Mouse (Mus musculus): ENCODE data around the gene Gm49320. TPM values are rescaled to one million over a fixed set of nuclear protein-coding genes. Genes with fewer than 3 reads are reported as not detected.

Gm49320 gene
- polyA plus RNA-seq, 1 experiment from 2014 or later: 0.74 TPM

DNA sequence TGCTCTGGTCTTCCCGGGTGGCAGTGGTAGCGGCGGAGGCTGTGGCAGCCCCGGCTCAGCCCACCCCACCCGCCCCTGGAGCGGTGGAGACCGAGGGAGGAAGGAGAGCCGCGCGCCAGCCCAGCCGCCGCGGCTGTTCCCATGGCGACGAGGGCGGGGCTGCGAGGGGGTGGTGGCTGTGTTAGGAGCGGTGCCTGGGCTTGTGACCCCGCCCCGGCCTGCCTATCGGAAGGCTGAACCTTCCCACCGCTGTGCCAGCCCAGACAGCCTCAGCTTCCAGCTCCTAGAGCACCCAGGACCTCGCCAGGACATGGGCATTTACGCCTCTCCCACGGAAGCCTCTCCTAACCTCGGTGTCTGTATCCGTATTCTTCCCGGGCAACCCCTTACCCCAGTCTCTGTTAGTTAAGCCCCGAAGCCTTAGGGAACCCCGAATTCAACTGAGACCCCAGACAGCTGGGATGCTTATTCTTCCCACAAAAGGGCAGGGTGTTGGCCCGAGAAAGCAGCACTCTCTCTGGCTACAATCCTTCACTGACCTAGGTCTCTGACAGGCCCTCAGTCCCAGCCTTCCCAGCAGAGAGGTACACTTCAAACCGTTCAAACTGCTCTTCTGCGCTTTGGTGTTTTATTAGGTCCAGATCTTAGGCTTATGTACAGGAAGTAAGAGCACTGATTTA is 20.6 kb downstream of the Gm49320 start, which contains the start of gene Ctxn1:
Gene Ctxn1 (minus strand): TSS at position 150 of the 680 bp plus-strand sequence.
- peak within 1 kb of the TSS; percentile 34 for H3K9ac ChIP-seq (ENCODE audit: low read depth, low read length)
- H3K9me3 ChIP-seq (ENCODE audit: control insufficient read depth): no peaks in the 10 kb centered on the region
- H3K4me1 ChIP-seq (replicated peaks; ENCODE audit: control insufficient read depth, insufficient read depth, low read length): no peaks in the 10 kb centered on the region
- H3K36me3 ChIP-seq (ENCODE audit: control insufficient read depth, insufficient read depth): peaks cover 59% of the 10 kb centered on the region
- ATAC-seq: peak; percentile 86
- 7% methylated on average over 31 of the region's 33 CpGs for WGBS
- H3K27me3 ChIP-seq (replicated peaks; ENCODE audit: control insufficient read depth, insufficient read depth, low read length): no peaks in the 10 kb centered on the region
- H3K27ac ChIP-seq (ENCODE audit: low read depth, low read length): peak within 1 kb of the TSS; percentile 41; the same call in 1 of the 2 replicates
- TF ChIP-seq CTCF (IDR thresholded peaks at IDR 0.05; ENCODE audit: low read depth): no peak
- H3K4me3 ChIP-seq (ENCODE audit: low read depth, low read length): peak within 1 kb of the TSS; percentile 63
- H3K4me2 ChIP-seq (replicated peaks; ENCODE audit: low read depth): peak within 1 kb of the TSS; percentile 98

- Histone ChIP-seq H3K36me3 (ENCODE audit: control insufficient read depth, insufficient read depth) (peaks cover 60% of the 10 kb centered on the region), H3K4me1 (replicated peaks; ENCODE audit: control insufficient read depth, insufficient read depth, low read length) (no peaks in the 10 kb centered on the region), H3K27me3 (replicated peaks; ENCODE audit: control insufficient read depth, insufficient read depth, low read length) (no peaks in the 10 kb centered on the region), H3K9me3 (ENCODE audit: control insufficient read depth) (no peaks in the 10 kb centered on the region), H3K4me2 (replicated peaks; ENCODE audit: low read depth) (peak overlapping the region; percentile 98; the same call in 1 of the 2 replicates), H3K9ac (ENCODE audit: low read depth, low read length) (no peak overlapping the region), H3K27ac (ENCODE audit: low read depth, low read length) (no peak overlapping the region), H3K4me3 (ENCODE audit: low read depth, low read length) (no peak overlapping the region)
- no peak for TF ChIP-seq CTCF (IDR thresholded peaks at IDR 0.05; ENCODE audit: low read depth)
- no peak for ATAC-seq
- WGBS: 89% methylated on average over 4 of the region's 4 CpGs
Measured at GRCm38 (mm10) chr8:4259805-4260170, 21.1 kb downstream of the Gm49320 start.

DNA sequence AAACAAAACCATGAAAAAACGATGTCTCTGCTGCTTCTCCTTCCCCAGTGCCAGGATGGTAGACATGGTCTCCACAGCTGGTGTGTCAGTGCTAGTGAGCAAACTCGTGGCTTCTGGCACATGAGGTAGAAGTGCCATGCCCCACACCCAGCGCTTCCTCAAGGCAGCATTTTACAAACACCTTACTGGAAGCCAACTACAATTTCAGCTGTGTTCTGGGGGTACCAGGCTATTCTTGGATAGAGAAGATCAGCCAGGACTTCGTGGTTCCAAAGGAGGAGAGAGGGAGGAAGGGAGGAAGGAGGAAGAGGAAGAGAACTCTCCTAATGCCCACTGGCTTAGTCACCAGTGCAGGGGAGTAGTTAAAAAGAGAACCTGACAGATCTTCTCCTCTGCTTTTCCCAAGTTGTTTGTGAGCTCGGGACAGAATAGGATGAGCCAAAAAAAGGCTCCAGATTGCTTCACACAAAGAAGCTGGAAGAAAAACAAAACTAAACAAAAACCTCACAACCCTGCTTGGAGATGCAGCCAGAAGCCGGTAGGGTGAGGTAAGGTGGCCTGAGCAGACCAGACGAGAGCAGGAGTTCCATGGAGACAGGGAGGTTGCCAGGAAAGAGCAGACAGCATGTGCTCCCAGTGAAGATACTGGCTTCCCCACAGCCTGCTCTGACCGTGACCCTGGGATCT is 24.6 kb downstream of the Gm49320 start:
- no peaks in the 10 kb centered on the region for H3K27me3 ChIP-seq (replicated peaks; ENCODE audit: control insufficient read depth, insufficient read depth, low read length)
- H3K4me1 ChIP-seq (replicated peaks; ENCODE audit: control insufficient read depth, insufficient read depth, low read length): no peaks in the 10 kb centered on the region
- no peak for TF ChIP-seq CTCF (IDR thresholded peaks at IDR 0.05; ENCODE audit: low read depth)
- H3K9ac ChIP-seq (ENCODE audit: low read depth, low read length): no peak overlapping the region
- H3K9me3 ChIP-seq (ENCODE audit: control insufficient read depth): no peaks in the 10 kb centered on the region
- 88% methylated on average over 8 of the region's 8 CpGs for WGBS
- H3K4me3 ChIP-seq (ENCODE audit: low read depth, low read length): no peak overlapping the region
- H3K4me2 ChIP-seq (replicated peaks; ENCODE audit: low read depth): no peak overlapping the region
- H3K36me3 ChIP-seq (ENCODE audit: control insufficient read depth, insufficient read depth): peaks cover 81% of the 10 kb centered on the region
- no peak for ATAC-seq
- no peak overlapping the region for H3K27ac ChIP-seq (ENCODE audit: low read depth, low read length)

DNA sequence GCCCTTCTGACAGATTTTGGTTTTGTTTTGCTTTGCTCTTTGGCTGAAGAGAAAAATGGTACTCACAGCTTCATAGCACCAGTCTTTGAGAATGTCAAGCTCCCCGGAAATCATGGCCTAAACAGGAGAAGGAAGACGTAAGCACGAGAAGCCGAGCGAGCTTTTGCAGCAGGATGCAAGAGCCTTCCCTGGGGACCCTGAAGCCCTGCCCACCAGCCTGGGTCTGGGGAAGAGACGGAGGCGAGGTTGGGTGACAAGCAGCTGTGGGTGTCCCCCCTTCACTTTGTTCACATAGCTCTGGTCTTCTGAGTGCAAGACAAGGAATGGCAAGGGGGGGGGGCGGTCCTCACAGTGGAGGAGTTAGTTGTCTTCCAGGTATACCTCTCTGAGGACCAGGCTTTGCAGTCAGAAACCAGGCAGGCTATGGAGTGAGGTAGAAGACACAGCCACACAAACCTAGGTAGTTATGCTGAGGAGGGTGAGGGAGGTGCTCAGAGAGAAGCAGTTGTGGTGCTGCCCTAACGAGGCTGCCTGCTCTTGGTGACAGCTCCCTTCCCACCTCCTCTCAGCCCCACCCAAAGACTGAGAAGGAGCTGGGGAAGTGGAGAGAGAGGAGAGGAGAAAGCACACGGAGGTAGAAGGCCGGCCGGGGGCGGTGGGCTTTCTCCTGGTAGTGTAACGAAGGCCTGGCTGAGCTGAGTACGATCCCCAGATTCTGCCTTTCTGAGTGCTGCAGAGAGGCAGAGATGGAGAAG is 26.7 kb downstream of the Gm49320 start:
- no peak overlapping the region for H3K4me3 ChIP-seq (ENCODE audit: low read depth, low read length)
- H3K4me1 ChIP-seq (replicated peaks; ENCODE audit: control insufficient read depth, insufficient read depth, low read length): no peaks in the 10 kb centered on the region
- peaks cover 94% of the 10 kb centered on the region for H3K36me3 ChIP-seq (ENCODE audit: control insufficient read depth, insufficient read depth)
- no peak overlapping the region for H3K9ac ChIP-seq (ENCODE audit: low read depth, low read length)
- no peaks in the 10 kb centered on the region for H3K9me3 ChIP-seq (ENCODE audit: control insufficient read depth)
- WGBS: 90% methylated on average over 15 of the region's 15 CpGs
- H3K27me3 ChIP-seq (replicated peaks; ENCODE audit: control insufficient read depth, insufficient read depth, low read length): no peaks in the 10 kb centered on the region
- ATAC-seq: no peak
- H3K27ac ChIP-seq (ENCODE audit: low read depth, low read length): no peak overlapping the region
- H3K4me2 ChIP-seq (replicated peaks; ENCODE audit: low read depth): no peak overlapping the region
- no peak for TF ChIP-seq CTCF (IDR thresholded peaks at IDR 0.05; ENCODE audit: low read depth)

DNA sequence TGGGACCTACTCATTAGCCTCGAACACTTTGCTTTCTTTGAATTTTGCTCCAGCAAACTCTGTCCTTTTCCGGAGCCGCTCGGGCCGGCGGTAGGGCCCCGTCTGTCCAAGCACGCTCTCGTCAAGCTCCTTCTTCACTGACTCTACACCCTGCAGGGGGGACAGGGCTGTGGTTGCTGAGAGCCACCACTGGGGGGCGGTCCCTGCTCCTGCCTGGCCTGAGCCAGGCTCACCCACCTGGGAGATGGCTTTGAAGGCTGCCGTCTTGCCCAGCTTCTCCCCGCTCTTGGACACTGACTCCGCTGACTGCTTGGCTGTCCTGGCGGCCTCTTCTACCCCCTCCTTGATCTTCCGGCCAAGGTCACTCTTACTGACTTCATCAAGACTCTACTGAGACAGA is 29.0 kb downstream of the Gm49320 start:
- Histone ChIP-seq H3K36me3 (ENCODE audit: control insufficient read depth, insufficient read depth) (peaks cover 90% of the 10 kb centered on the region), H3K4me3 (ENCODE audit: low read depth, low read length) (no peak overlapping the region), H3K27ac (ENCODE audit: low read depth, low read length) (no peak overlapping the region), H3K9me3 (ENCODE audit: control insufficient read depth) (no peaks in the 10 kb centered on the region), H3K9ac (ENCODE audit: low read depth, low read length) (no peak overlapping the region), H3K4me1 (replicated peaks; ENCODE audit: control insufficient read depth, insufficient read depth, low read length) (no peaks in the 10 kb centered on the region), H3K4me2 (replicated peaks; ENCODE audit: low read depth) (no peak overlapping the region), H3K27me3 (replicated peaks; ENCODE audit: control insufficient read depth, insufficient read depth, low read length) (no peaks in the 10 kb centered on the region)
- TF ChIP-seq CTCF (IDR thresholded peaks at IDR 0.05; ENCODE audit: low read depth): peak; percentile 69
- ATAC-seq: peak; percentile 57; the same call in 1 of the 2 replicates
- 78% methylated on average over 15 of the region's 15 CpGs for WGBS

DNA sequence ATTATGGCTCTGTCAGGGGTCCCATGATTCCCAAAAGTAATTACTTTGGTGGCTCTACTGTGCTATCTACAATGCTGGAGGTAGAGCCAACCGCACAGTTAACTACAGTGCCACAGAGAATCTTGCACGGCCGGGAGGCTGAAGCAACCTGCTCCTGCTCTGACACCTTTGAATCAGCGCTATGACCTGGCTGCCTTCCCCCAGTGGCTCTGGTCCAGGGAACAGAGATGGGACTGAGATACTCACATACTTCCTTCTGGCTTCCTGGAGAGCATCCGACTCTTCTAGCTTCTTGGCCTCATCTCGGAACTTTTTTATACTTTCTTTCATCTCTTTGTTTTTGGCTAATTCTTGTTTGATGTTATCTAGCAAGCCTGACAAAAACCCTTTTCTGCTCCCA is 30.9 kb downstream of the Gm49320 start:
- WGBS: 93% methylated on average over 6 of the region's 6 CpGs
- no peak overlapping the region for H3K27ac ChIP-seq (ENCODE audit: low read depth, low read length)
- H3K9me3 ChIP-seq (ENCODE audit: control insufficient read depth): no peaks in the 10 kb centered on the region
- H3K9ac ChIP-seq (ENCODE audit: low read depth, low read length): no peak overlapping the region
- H3K4me1 ChIP-seq (replicated peaks; ENCODE audit: control insufficient read depth, insufficient read depth, low read length): no peaks in the 10 kb centered on the region
- ATAC-seq: no peak
- peaks cover 84% of the 10 kb centered on the region for H3K36me3 ChIP-seq (ENCODE audit: control insufficient read depth, insufficient read depth)
- TF ChIP-seq CTCF (IDR thresholded peaks at IDR 0.05; ENCODE audit: low read depth): no peak
- H3K27me3 ChIP-seq (replicated peaks; ENCODE audit: control insufficient read depth, insufficient read depth, low read length): no peaks in the 10 kb centered on the region
- H3K4me3 ChIP-seq (ENCODE audit: low read depth, low read length): no peak overlapping the region
- H3K4me2 ChIP-seq (replicated peaks; ENCODE audit: low read depth): no peak overlapping the region
